Mouse (Mus musculus): ENCODE results near the gene Ubash3a. TPM values are rescaled to one million over a fixed set of nuclear protein-coding genes. Genes with fewer than 3 reads are reported as not detected.
"Not testable (repeated sequence)": the region's sequence is repeated elsewhere in the genome, so short reads cannot be mapped to it uniquely, and the experiment has no call there.

Ubash3a gene
- polyA plus RNA-seq, 1 experiment from 2014 or later: 0.11 TPM

DNA sequence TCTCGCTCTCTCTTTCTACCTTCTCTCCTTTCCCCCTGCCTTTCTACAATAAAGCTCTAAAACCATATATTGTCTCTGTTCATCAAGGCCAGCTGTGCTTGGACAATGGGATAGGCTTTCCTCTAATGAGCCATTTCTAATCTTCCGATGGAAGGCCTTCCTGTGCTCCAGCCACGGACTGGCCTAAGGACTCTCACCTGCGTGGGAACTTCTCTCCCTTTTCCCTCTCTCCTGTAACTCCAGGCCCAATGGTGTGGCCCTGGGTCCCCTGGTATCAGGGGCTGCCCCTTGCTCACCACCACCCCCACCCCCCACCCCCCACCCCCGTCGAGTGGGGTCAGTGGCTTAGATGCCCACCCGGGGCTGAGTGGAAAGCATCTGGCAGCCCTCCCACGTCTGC lies 63.1 kb downstream of the Ubash3a start:
- not testable (repeated sequence) for H3K4me3 ChIP-seq (ENCODE audit: low read depth, low read length); H3K4me1 ChIP-seq (ENCODE audit: control insufficient read depth, insufficient read depth, low read length); H3K9me3 ChIP-seq (replicated peaks; ENCODE audit: control insufficient read depth, low read length); ATAC-seq (replicated peaks; ENCODE audit: insufficient number of reproducible peaks, low FRiP score, low TSS enrichment, low read depth); H3K36me3 ChIP-seq (replicated peaks; ENCODE audit: control insufficient read depth, insufficient read depth, low read depth, low read length); H3K4me2 ChIP-seq (ENCODE audit: low read depth, low read length); H3K27me3 ChIP-seq (ENCODE audit: control insufficient read depth, insufficient read depth, low read length); H3K27ac ChIP-seq (replicated peaks; ENCODE audit: low read depth, low read length); H3K9ac ChIP-seq (replicated peaks; ENCODE audit: low read length); DNase-seq (ENCODE audit: low spot score)
- 82% methylated on average over 8 of the region's 8 CpGs for WGBS

DNA sequence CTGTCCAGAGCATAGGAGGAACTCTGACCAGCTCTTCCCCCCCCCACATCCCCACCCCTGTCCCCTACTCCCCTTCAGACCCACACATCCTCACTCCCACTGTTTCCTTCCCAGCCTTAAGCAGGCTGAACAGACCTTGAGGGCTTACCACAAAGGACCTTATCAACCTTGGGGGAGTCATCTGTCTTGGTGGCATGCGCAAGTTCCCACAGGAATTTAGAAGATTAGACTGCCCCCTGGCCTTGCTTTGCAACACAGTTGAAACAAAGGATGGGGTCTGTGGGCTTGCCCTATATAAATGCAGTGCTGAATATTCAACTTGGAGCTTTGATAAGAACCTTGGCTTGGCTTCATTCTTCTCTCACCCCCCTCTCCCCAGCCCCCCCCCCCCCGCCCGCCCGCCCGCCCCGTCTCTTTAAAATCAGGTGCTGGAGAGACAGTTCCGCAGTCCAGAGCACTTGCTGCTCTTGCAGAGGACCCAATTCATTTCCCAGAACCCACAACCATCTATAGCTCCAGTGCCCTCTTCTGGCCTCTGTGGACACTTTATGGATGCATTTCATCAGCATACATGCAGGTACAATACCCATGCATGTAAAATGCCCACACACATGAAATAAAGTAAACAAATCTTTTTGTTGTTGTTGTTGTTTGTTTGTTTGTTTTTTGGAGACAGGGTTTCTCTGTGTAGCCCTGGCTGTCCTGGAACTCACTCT lies 63.6 kb downstream of the Ubash3a start:
- H3K27ac ChIP-seq (replicated peaks; ENCODE audit: low read depth, low read length): no peak overlapping the region
- no peak for DNase-seq (ENCODE audit: low spot score)
- H3K9me3 ChIP-seq (replicated peaks; ENCODE audit: control insufficient read depth, low read length): no peaks in the 10 kb centered on the region
- no peak for ATAC-seq (replicated peaks; ENCODE audit: insufficient number of reproducible peaks, low FRiP score, low TSS enrichment, low read depth)
- 72% methylated on average over 2 of the region's 7 CpGs for WGBS
- no peaks in the 10 kb centered on the region for H3K36me3 ChIP-seq (replicated peaks; ENCODE audit: control insufficient read depth, insufficient read depth, low read depth, low read length)
- no peak overlapping the region for H3K9ac ChIP-seq (replicated peaks; ENCODE audit: low read length)
- H3K4me3 ChIP-seq (ENCODE audit: low read depth, low read length): no peak overlapping the region
- H3K4me2 ChIP-seq (ENCODE audit: low read depth, low read length): no peak overlapping the region
- no peaks in the 10 kb centered on the region for H3K27me3 ChIP-seq (ENCODE audit: control insufficient read depth, insufficient read depth, low read length)
- no peaks in the 10 kb centered on the region for H3K4me1 ChIP-seq (ENCODE audit: control insufficient read depth, insufficient read depth, low read length)

DNA sequence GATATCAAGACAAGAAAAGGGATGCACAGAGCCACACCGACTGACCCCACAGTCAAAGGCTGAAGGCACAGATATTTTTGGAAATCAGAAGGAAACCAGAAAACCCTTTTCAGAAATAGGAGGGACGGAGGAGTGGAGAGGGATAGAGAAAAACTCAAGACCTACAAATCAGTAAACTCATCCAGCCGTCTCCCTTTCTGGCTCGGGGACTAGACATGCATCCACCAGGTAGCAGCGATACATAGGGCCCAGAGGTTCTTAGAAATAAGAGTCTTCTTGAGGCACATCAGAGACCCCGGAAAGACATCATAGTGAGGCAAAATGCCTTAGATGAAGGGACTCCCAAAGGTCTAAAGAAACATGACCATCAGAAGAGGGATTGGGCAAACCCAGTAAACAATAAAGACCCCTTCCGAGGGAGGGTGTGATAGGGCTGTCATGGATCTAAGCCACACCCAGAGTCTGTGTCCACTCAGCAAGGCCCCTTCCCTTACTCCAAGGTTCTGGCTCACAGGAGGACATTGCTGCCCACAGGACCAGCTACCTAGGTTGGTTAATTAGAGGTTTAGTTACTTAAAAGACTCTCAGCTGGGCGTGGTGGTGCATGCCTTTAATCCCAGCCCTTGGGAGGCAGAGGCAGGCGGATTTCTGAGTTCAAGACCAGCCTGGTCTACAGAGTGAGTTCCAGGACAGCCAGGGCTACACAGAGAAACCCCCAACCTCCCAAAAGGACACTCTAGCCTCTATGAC lies 64.9 kb downstream of the Ubash3a start:
- no peak for DNase-seq (ENCODE audit: low spot score)
- Histone ChIP-seq H3K27ac (replicated peaks; ENCODE audit: low read depth, low read length) (no peak overlapping the region), H3K36me3 (replicated peaks; ENCODE audit: control insufficient read depth, insufficient read depth, low read depth, low read length) (no peaks in the 10 kb centered on the region), H3K4me3 (ENCODE audit: low read depth, low read length) (no peak overlapping the region), H3K9ac (replicated peaks; ENCODE audit: low read length) (no peak overlapping the region), H3K27me3 (ENCODE audit: control insufficient read depth, insufficient read depth, low read length) (no peaks in the 10 kb centered on the region), H3K4me1 (ENCODE audit: control insufficient read depth, insufficient read depth, low read length) (no peaks in the 10 kb centered on the region), H3K9me3 (replicated peaks; ENCODE audit: control insufficient read depth, low read length) (no peaks in the 10 kb centered on the region), H3K4me2 (ENCODE audit: low read depth, low read length) (no peak overlapping the region)
- 88% methylated on average over 9 of the region's 9 CpGs for WGBS
- ATAC-seq (replicated peaks; ENCODE audit: insufficient number of reproducible peaks, low FRiP score, low TSS enrichment, low read depth): no peak

DNA sequence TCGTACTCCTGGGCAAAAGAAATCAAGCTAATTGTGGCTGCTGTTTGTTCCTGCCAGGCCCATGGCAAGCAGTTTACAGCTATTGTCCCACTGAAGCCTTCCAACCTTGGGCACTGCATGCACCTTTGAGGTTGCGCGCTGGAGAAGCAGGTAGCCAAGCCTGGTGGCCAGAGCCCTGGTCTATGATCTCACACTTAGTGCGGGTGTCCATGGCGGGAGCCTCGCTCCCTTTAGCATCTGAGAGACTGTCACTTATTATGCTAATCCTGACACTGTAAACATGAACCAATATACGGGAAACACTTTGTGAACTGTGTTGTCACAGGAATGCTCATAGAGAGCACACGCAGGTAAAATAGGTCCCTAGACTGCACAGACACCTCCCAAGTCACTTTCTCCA lies 66.0 kb downstream of the Ubash3a start:
- ATAC-seq (replicated peaks; ENCODE audit: insufficient number of reproducible peaks, low FRiP score, low TSS enrichment, low read depth) (no peak), DNase-seq (ENCODE audit: low spot score) (no peak)
- Histone ChIP-seq H3K36me3 (replicated peaks; ENCODE audit: control insufficient read depth, insufficient read depth, low read depth, low read length) (no peaks in the 10 kb centered on the region), H3K4me1 (ENCODE audit: control insufficient read depth, insufficient read depth, low read length) (no peaks in the 10 kb centered on the region), H3K9me3 (replicated peaks; ENCODE audit: control insufficient read depth, low read length) (no peaks in the 10 kb centered on the region), H3K9ac (replicated peaks; ENCODE audit: low read length) (no peak overlapping the region), H3K4me3 (ENCODE audit: low read depth, low read length) (no peak overlapping the region), H3K27me3 (ENCODE audit: control insufficient read depth, insufficient read depth, low read length) (no peaks in the 10 kb centered on the region), H3K27ac (replicated peaks; ENCODE audit: low read depth, low read length) (no peak overlapping the region), H3K4me2 (ENCODE audit: low read depth, low read length) (no peak overlapping the region)
- 91% methylated on average over 8 of the region's 8 CpGs for WGBS

DNA sequence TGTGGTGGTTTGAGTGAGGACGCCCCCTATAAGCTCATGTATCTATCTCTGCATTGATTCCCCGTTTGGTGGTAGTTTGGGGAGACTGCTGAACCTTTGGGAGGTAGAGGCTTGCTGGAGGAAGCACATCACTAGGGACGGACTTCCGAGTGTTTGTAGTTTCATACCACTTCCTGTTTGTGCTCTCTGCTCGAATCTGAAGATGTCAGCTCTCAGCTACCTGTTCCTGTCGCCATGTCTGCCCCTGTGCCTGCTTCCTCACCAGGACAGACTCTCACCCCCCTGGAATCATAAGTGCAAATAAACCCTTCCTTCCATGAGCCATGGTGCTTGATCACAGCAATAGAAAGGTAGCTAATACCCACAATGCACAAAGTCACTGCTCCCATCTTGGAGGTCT lies 67.5 kb downstream of the Ubash3a start:
- ATAC-seq (replicated peaks; ENCODE audit: insufficient number of reproducible peaks, low FRiP score, low TSS enrichment, low read depth) (no peak), DNase-seq (ENCODE audit: low spot score) (no peak)
- H3K27me3 ChIP-seq (ENCODE audit: control insufficient read depth, insufficient read depth, low read length): no peaks in the 10 kb centered on the region
- H3K9me3 ChIP-seq (replicated peaks; ENCODE audit: control insufficient read depth, low read length): no peaks in the 10 kb centered on the region
- no peak overlapping the region for H3K9ac ChIP-seq (replicated peaks; ENCODE audit: low read length)
- 78% methylated on average over 6 of the region's 6 CpGs for WGBS
- no peak overlapping the region for H3K4me3 ChIP-seq (ENCODE audit: low read depth, low read length)
- no peak overlapping the region for H3K27ac ChIP-seq (replicated peaks; ENCODE audit: low read depth, low read length)
- H3K4me1 ChIP-seq (ENCODE audit: control insufficient read depth, insufficient read depth, low read length): no peaks in the 10 kb centered on the region
- H3K36me3 ChIP-seq (replicated peaks; ENCODE audit: control insufficient read depth, insufficient read depth, low read depth, low read length): no peaks in the 10 kb centered on the region
- no peak overlapping the region for H3K4me2 ChIP-seq (ENCODE audit: low read depth, low read length)

DNA sequence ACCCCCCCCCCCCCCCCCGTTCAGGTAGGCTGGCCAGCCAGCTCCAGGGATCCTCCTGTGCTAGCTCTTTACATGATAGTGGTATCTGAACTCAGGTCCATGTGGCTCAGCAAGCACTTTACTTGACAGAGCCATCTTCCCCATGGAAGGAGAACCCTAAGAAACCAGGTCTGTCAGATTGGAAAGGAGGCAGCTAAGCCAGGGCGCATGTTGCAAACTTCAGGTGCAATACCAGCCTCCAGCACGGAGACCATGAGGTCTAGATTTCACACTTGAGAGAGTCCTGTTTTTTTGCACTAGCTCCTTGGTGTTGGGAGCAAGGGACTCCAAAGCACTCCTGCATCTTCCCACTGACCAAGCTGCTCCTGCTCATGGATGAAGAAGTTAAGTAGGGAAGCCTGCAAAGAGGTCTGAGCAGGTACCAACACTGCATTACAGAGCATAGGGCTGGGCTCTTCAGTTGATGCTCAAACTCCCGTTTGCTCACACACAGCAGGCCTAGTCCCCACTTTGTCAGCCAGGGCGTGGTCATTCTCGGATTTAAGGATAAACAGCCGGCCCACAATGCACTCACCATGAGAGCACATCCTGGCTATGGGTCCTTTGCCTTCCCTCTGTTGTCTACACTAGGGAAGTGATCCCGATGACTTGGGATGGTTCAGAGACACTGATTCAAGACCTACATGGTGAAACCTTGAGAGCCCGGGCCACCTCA lies 68.7 kb downstream of the Ubash3a start:
- DNase-seq (ENCODE audit: low spot score): peak; percentile 6
- WGBS: 24% methylated on average over 9 of the region's 9 CpGs
- peak overlapping the region; percentile 91 for H3K4me2 ChIP-seq (ENCODE audit: low read depth, low read length)
- no peaks in the 10 kb centered on the region for H3K4me1 ChIP-seq (ENCODE audit: control insufficient read depth, insufficient read depth, low read length)
- no peaks in the 10 kb centered on the region for H3K27me3 ChIP-seq (ENCODE audit: control insufficient read depth, insufficient read depth, low read length)
- ATAC-seq (replicated peaks; ENCODE audit: insufficient number of reproducible peaks, low FRiP score, low TSS enrichment, low read depth): peak; percentile 14; the same call in 1 of the 2 replicates
- peak overlapping the region; percentile 41 for H3K4me3 ChIP-seq (ENCODE audit: low read depth, low read length)
- H3K36me3 ChIP-seq (replicated peaks; ENCODE audit: control insufficient read depth, insufficient read depth, low read depth, low read length): no peaks in the 10 kb centered on the region
- H3K9me3 ChIP-seq (replicated peaks; ENCODE audit: control insufficient read depth, low read length): no peaks in the 10 kb centered on the region
- H3K27ac ChIP-seq (replicated peaks; ENCODE audit: low read depth, low read length): no peak overlapping the region
- peak overlapping the region; percentile 56; the same call in 1 of the 2 replicates for H3K9ac ChIP-seq (replicated peaks; ENCODE audit: low read length)

DNA sequence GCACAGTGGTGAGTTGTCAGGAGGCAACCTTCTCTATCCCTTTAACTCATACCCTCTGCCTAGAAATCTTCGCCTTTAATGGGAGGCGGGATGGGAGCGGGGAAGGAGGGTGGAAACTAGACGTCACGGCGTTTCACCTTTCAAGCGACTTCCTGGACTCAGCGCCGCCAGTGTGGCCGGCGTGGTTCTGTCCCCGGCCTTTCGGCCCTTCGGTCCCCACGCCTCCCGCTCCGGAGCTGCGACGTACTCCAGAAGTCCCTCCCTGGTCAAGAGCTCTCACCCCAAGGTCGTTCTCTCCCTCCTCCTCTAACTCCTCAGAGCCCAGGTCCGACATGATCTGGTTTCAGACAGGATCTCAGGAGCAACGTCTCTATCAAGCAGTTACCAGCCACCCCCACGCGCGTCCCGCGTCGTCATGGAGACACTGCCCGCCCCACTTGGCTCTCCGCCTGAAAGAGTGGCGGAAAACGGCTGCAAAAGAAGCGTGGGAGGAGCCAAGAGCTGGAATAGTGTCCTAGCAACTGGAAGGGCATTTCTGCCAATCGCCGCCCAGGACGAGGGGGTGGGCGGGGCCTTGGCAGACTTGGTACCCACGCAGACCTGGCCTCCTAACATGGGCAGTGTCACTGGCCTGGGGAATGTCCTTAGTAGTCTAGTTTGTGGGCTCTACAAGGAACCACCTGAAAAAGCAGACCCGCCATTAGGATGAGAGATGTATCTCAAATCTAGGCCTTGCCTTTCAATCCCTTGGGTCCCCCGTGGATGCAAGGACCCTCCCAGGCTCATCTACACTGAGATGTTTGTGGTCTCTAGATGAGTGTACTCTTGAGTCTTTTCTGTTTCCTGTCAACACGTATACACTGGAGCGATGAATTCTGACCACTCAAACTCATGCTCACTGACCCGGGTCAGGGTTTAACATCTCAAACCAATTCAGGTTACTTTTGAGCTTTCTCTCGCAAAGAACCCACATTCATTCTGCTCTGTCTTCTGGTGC lies 69.5 kb downstream of the Ubash3a start, which contains the start of gene Rsph1:
Gene Rsph1, minus strand, starts transcription at position 462 of the 997 bp plus-strand sequence.
- Histone ChIP-seq H3K27ac (replicated peaks; ENCODE audit: low read depth, low read length) (no peak within 1 kb of the TSS), H3K27me3 (ENCODE audit: control insufficient read depth, insufficient read depth, low read length) (no peaks in the 10 kb centered on the region)
- 9% methylated on average over 44 of the region's 44 CpGs for WGBS

More for the DNA sequence above, 69.5 kb downstream of the Ubash3a start, which contains the start of gene Rsph1:
- Histone ChIP-seq H3K4me3 (ENCODE audit: low read depth, low read length) (peak within 1 kb of the TSS; percentile 41), H3K4me2 (ENCODE audit: low read depth, low read length) (peak within 1 kb of the TSS; percentile 91), H3K9ac (replicated peaks; ENCODE audit: low read length) (peak within 1 kb of the TSS; percentile 56), H3K4me1 (ENCODE audit: control insufficient read depth, insufficient read depth, low read length) (no peaks in the 10 kb centered on the region), H3K9me3 (replicated peaks; ENCODE audit: control insufficient read depth, low read length) (no peaks in the 10 kb centered on the region), H3K36me3 (replicated peaks; ENCODE audit: control insufficient read depth, insufficient read depth, low read depth, low read length) (no peaks in the 10 kb centered on the region)
- ATAC-seq (replicated peaks; ENCODE audit: insufficient number of reproducible peaks, low FRiP score, low TSS enrichment, low read depth): peak; percentile 81
- DNase-seq (ENCODE audit: low spot score): peak; percentile 92

Data from embryonic facial prominence, embryonic 11.5 days (tissue).